Comparison of ENCODE assay signal across 21 mouse cellular contexts in genomic region chr3:143866521-143866920, GRCm38 (mm10).
A peak's percentile ranks its signal among the peaks of the same experiment; 100 is the strongest.
DNase-seq lines count a peak whose midpoint lies in the region; TF ChIP-seq lines count a peak whose summit lies in the region.
"Had no signal": no experiment of that assay in that cellular context is flagged by ENCODE, and none has a peak within 500 bp of the region (broad histone marks: within the 10 kb centered on the region; RNA-seq: fewer than 3 reads in every experiment).

No protein-coding gene starts in this region.

- H3K27me3 ChIP-seq in cerebellum, adult 2 months (ENCODE audit: control insufficient read depth, insufficient read depth, low read length), result no peaks in the 10 kb centered on the region
- no peaks in the 10 kb centered on the region for H3K27me3 ChIP-seq in embryonic facial prominence, embryonic 10.5 days (replicated peaks; ENCODE audit: low read depth, poor library complexity, severe bottlenecking)
- no peaks in the 10 kb centered on the region for H3K27me3 ChIP-seq in myocyte (ENCODE audit: control insufficient read depth, insufficient read depth, insufficient read length)
- H3K27me3 ChIP-seq: embryonic facial prominence, embryonic 15.5 days; heart, embryonic 12.5 days; limb, embryonic 15.5 days; lung, embryonic 15.5 days; stomach, embryonic 15.5 days had no signal

- no peak for TF ChIP-seq POLR2A in cerebellum, adult 2 months (IDR thresholded peaks at IDR 0.05; ENCODE audit: borderline replicate concordance, insufficient read depth, low read length)
- no peak for TF ChIP-seq POLR2A in myocyte (IDR thresholded peaks at IDR 0.05; ENCODE audit: insufficient read length, low read depth)

- H3K9me3 ChIP-seq in embryonic facial prominence, embryonic 10.5 days, result no peaks in the 10 kb centered on the region
- H3K9me3 ChIP-seq: embryonic facial prominence, embryonic 15.5 days; heart, embryonic 12.5 days; limb, embryonic 15.5 days; lung, embryonic 15.5 days; stomach, embryonic 15.5 days had no signal

- DNase-seq in cerebellum, postnatal 10 days, result peak; percentile 60 to 76
- no peak for DNase-seq in cerebellum, adult 2 months
- DNase-seq in left cerebral cortex, postnatal 4 days, result peak; percentile 78
- DNase-seq in left cerebral cortex, adult 9 months (ENCODE audit: low spot score in 2 of 2), result no peak
- DNase-seq in embryonic facial prominence, embryonic 10.5 days (ENCODE audit: low spot score), result peak; percentile 15
- DNase-seq in right cerebral cortex, adult 2 months (ENCODE audit: low spot score in 2 of 2), result no peak
- DNase-seq: adrenal gland, adult 8-10 months; cerebellum, adult 8-10 months; gastrocnemius, postnatal 25 days; heart, adult 18-20 months; heart, postnatal 10 days; kidney, postnatal 25 days; lung, postnatal 36 days; thymus, postnatal 25 days had no signal

- H3K4me3 ChIP-seq in cerebellum, adult 2 months (replicated peaks; ENCODE audit: insufficient read depth, low read depth, low read length), result no peak overlapping the region
- H3K4me3 ChIP-seq in embryonic facial prominence, embryonic 10.5 days, result no peak overlapping the region
- H3K4me3 ChIP-seq in myocyte, result no peak overlapping the region
- H3K4me3 ChIP-seq: embryonic facial prominence, embryonic 15.5 days; heart, embryonic 12.5 days; limb, embryonic 15.5 days; lung, embryonic 15.5 days; stomach, embryonic 15.5 days had no signal

- no peak overlapping the region for H3K27ac ChIP-seq in cerebellum, adult 2 months (ENCODE audit: insufficient read depth, low read length)
- no peak overlapping the region for H3K27ac ChIP-seq in embryonic facial prominence, embryonic 10.5 days (replicated peaks)
- H3K27ac ChIP-seq: embryonic facial prominence, embryonic 15.5 days; limb, embryonic 15.5 days; liver, embryonic 14.5 days; lung, embryonic 15.5 days; stomach, embryonic 15.5 days had no signal

- H3K36me3 ChIP-seq in embryonic facial prominence, embryonic 10.5 days (replicated peaks), result no peaks in the 10 kb centered on the region
- no peaks in the 10 kb centered on the region for H3K36me3 ChIP-seq in myocyte (ENCODE audit: control insufficient read depth, insufficient read depth)
- H3K36me3 ChIP-seq: embryonic facial prominence, embryonic 15.5 days; heart, embryonic 12.5 days; limb, embryonic 15.5 days; lung, embryonic 15.5 days; stomach, embryonic 15.5 days had no signal

- no peaks in the 10 kb centered on the region for H3K79me2 ChIP-seq in myocyte (ENCODE audit: control insufficient read depth, insufficient read depth)

- no peak overlapping the region for H3K4me2 ChIP-seq in myocyte (ENCODE audit: low read depth)
- H3K4me2 ChIP-seq: embryonic facial prominence, embryonic 15.5 days; heart, embryonic 12.5 days; limb, embryonic 15.5 days; lung, embryonic 15.5 days had no signal

- WGBS in cerebellum, adult 2 months, result 9% methylated on average over 4 of the region's 4 CpGs
- WGBS in embryonic facial prominence, embryonic 10.5 days, result 64% methylated on average over 4 of the region's 4 CpGs

- intact Hi-C loops in left cerebral cortex, postnatal 4 days (cut with DNase I), result no loop called here

- no peak overlapping the region for H3ac ChIP-seq in myocyte (ENCODE audit: control insufficient read depth, insufficient read length)

- H3K4me1 ChIP-seq in cerebellum, adult 2 months (ENCODE audit: control insufficient read depth, insufficient read depth, low read length), result peaks cover 3% of the 10 kb centered on the region; the same call in 1 of the 2 replicates
- peaks cover 20% of the 10 kb centered on the region for H3K4me1 ChIP-seq in embryonic facial prominence, embryonic 10.5 days
- H3K4me1 ChIP-seq: embryonic facial prominence, embryonic 15.5 days; heart, embryonic 12.5 days; limb, embryonic 15.5 days; lung, embryonic 15.5 days had no signal

- no peak for TF ChIP-seq CTCF in cerebellum, adult 2 months (IDR thresholded peaks at IDR 0.05; ENCODE audit: borderline replicate concordance, insufficient read depth, low read depth, low read length)

TF ChIP-seq in myocyte, 11 proteins besides CTCF, POLR2A, EP300 and RAD21:
- no peak for TF ChIP-seq MYOD1 (IDR thresholded peaks at IDR 0.05; ENCODE audit: control insufficient read depth in 1 of 3, insufficient read length in 2 of 3, low read depth in 2 of 3)
- TF ChIP-seq SRF (IDR thresholded peaks at IDR 0.05; ENCODE audit: control insufficient read depth, insufficient read length, low read depth), result no peak
- TF ChIP-seq MAX (IDR thresholded peaks at IDR 0.05; ENCODE audit: low read depth), result no peak
- TF ChIP-seq REST (IDR thresholded peaks at IDR 0.05; ENCODE audit: insufficient read depth, insufficient read length), result peak; percentile 21
- TF ChIP-seq CEBPB (IDR thresholded peaks at IDR 0.05; ENCODE audit: insufficient read depth, poor library complexity, severe bottlenecking), result no peak

Comparison
In these comparisons a context has a peak if more than half of its experiments do, and no peak if none do; other contexts are left out.
1. DNase-seq: peak in cerebellum, postnatal 10 days (2 of 2), left cerebral cortex, postnatal 4 days (single experiment) and embryonic facial prominence, embryonic 10.5 days (single experiment); none in cerebellum, adult 2 months (0 of 2), left cerebral cortex, adult 9 months (0 of 2) and right cerebral cortex, adult 2 months (0 of 2).